Mouse (Mus musculus) neural tube, embryonic 11.5 days (tissue): ENCODE results near the gene Morn5. TPM values are rescaled to one million over a fixed set of nuclear protein-coding genes. Genes with fewer than 3 reads are reported as not detected.

ENCODE experiments used
- ATAC-seq: fragments of 200-750 bp; cut with Nextera tagmentation; 2 replicates; pipeline ENCODE4 v1.8.0; 2017; ENCODE audit warnings: moderate number of reproducible peaks, mild to moderate bottlenecking, moderate TSS enrichment, moderate library complexity; ENCODE audit not compliant: insufficient read depth, low FRiP score, low TSS enrichment
- DNase-seq: peaks from one replicate; pipeline ENCODE4 v3.0.0-alpha.2; 2015; ENCODE audit warnings: low spot score
- H3K27ac ChIP-seq: fragments of 300-500 bp; sonication (generic); 2 replicates; pipeline ENCODE4 v1.5.1; 2014; ENCODE audit warnings: low read depth, mild to moderate bottlenecking, low read length
- H3K27me3 ChIP-seq: fragments of 300-500 bp; sonication (generic); 2 replicates; pipeline ENCODE4 v1.6.1; 2014; ENCODE audit warnings: mild to moderate bottlenecking, low read length, mixed read lengths; ENCODE audit not compliant: control insufficient read depth, insufficient read depth
- H3K36me3 ChIP-seq: fragments of 300-500 bp; sonication (generic); 2 replicates; pipeline ENCODE4 v1.6.1; 2014; ENCODE audit warnings: mild to moderate bottlenecking, low read length, moderate library complexity, mixed read lengths; ENCODE audit not compliant: control insufficient read depth, insufficient read depth
- H3K4me1 ChIP-seq: fragments of 300-500 bp; sonication (generic); 2 replicates; pipeline ENCODE4 v1.6.1; 2014; ENCODE audit warnings: low read length, mixed read lengths; ENCODE audit not compliant: control insufficient read depth, insufficient read depth
- H3K4me2 ChIP-seq: fragments of 300-500 bp; sonication (generic); 2 replicates; pipeline ENCODE4 v1.6.1; 2014; ENCODE audit warnings: low read depth, mild to moderate bottlenecking, moderate library complexity
- H3K4me3 ChIP-seq: fragments of 300-500 bp; sonication (generic); 2 replicates; pipeline ENCODE4 v1.5.1; 2014; ENCODE audit warnings: low read depth, low read length
- H3K9ac ChIP-seq: fragments of 300-500 bp; sonication (generic); 2 replicates; pipeline ENCODE4 v1.6.1; 2014; ENCODE audit warnings: mild to moderate bottlenecking, low read length
- H3K9me3 ChIP-seq: fragments of 300-500 bp; sonication (generic); 2 replicates; pipeline ENCODE4 v1.6.1; 2016; ENCODE audit warnings: low read length; ENCODE audit not compliant: control insufficient read depth
- WGBS: fragments of 180-500 bp; shearing (Covaris S2); extraction: QIAGEN DNeasy Blood & Tissue Kit; methylation state at CpG from one replicate; pipeline ENCODE4 v1.1.7; 2014; 5-methylcytosine and 5-hydroxymethylcytosine counted together
- polyA plus RNA-seq: library from polyadenylated mRNA; unstranded; fragments of >200 nt; fragmentation: Nextera tagmentation; extraction: Ambion mirVana; gene quantifications from 2 replicates; pipeline ENCODE4 v1.2.1, GENCODE M21; 2014

The Morn5 gene
- polyA plus RNA-seq, 1 experiment from 2014 or later: not detected

DNA sequence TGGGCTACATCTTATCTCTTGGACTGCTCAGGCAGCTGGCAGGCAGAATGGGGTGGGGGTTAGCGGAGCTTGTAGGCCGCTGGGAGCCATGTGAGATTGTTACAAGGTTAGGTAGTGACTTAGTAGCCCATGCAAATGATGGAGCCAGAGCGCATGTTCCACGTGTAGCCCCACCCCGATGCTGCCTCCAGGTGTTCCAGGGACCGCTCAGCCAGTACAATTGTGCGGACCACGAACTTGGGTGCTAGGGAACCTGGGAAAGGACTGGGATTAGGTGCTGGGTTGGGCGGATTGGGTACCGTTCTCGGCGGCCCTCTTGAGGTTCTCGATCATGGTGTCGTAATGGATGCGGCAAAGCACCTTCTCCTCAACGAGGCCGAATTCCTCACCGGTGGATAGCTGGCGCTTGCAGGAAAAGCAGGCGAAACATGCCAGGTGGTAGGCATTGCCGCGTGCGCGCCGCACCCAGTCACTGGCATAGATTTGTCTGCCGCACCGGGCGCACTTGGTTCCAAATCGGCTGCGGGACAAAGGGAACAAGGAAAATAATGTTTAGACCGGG, 44.7 kb downstream of the Morn5 start:
- H3K4me2 ChIP-seq: no peak overlapping the region
- no peak for DNase-seq
- H3K27ac ChIP-seq: no peak overlapping the region
- H3K9me3 ChIP-seq: no peaks in the 10 kb centered on the region
- peaks cover 100% of the 10 kb centered on the region for H3K27me3 ChIP-seq
- no peak for ATAC-seq
- H3K4me1 ChIP-seq: peaks cover 6% of the 10 kb centered on the region
- no peak overlapping the region for H3K9ac ChIP-seq
- WGBS: 3% methylated on average over 31 of the region's 31 CpGs
- H3K4me3 ChIP-seq: no peak overlapping the region
- H3K36me3 ChIP-seq: no peaks in the 10 kb centered on the region

- Histone ChIP-seq H3K4me3 (no peak overlapping the region), H3K9me3 (no peaks in the 10 kb centered on the region), H3K36me3 (no peaks in the 10 kb centered on the region), H3K27ac (no peak overlapping the region), H3K4me1 (0 out of 2 replicates have a peak, but pooled peaks cover under 1% of the 10 kb centered on the region), H3K9ac (no peak overlapping the region), H3K27me3 (peaks cover 100% of the 10 kb centered on the region), H3K4me2 (no peak overlapping the region)
- ATAC-seq: no peak
- DNase-seq: peak; percentile 47
- 1% methylated on average over 18 of the region's 18 CpGs for WGBS
Observed at GRCm38 (mm10) chr2:36097129-36097815, 48.0 kb downstream of the Morn5 start.

- 4% methylated on average over 5 of the region's 5 CpGs for WGBS
- Histone ChIP-seq H3K4me3 (no peak overlapping the region), H3K27ac (no peak overlapping the region), H3K9me3 (no peaks in the 10 kb centered on the region), H3K27me3 (peaks cover 100% of the 10 kb centered on the region), H3K4me1 (0 out of 2 replicates have a peak, but pooled peaks cover 2% of the 10 kb centered on the region), H3K36me3 (no peaks in the 10 kb centered on the region), H3K9ac (no peak overlapping the region), H3K4me2 (no peak overlapping the region)
- DNase-seq (no peak), ATAC-seq (no peak)
Observed at GRCm38 (mm10) chr2:36098021-36098420, 48.8 kb downstream of the Morn5 start.

- no peak for DNase-seq
- peaks cover 7% of the 10 kb centered on the region; the same call in 1 of the 2 replicates for H3K4me1 ChIP-seq
- no peak overlapping the region for H3K4me3 ChIP-seq
- peaks cover 100% of the 10 kb centered on the region for H3K27me3 ChIP-seq
- under 1% methylated on average over 6 of the region's 6 CpGs for WGBS
- H3K9me3 ChIP-seq: no peaks in the 10 kb centered on the region
- no peak for ATAC-seq
- H3K36me3 ChIP-seq: no peaks in the 10 kb centered on the region
- H3K9ac ChIP-seq: no peak overlapping the region
- no peak overlapping the region for H3K4me2 ChIP-seq
- H3K27ac ChIP-seq: no peak overlapping the region
Observed at GRCm38 (mm10) chr2:36099739-36100138, 50.5 kb downstream of the Morn5 start.

- peak; percentile 53 for DNase-seq
- 0 out of 2 replicates have a peak, but pooled peaks have one; percentile 9 for ATAC-seq
- no peak overlapping the region for H3K9ac ChIP-seq
- H3K4me3 ChIP-seq: no peak overlapping the region
- peaks cover 100% of the 10 kb centered on the region for H3K27me3 ChIP-seq
- 2% methylated on average over 28 of the region's 28 CpGs for WGBS
- no peak overlapping the region for H3K4me2 ChIP-seq
- H3K4me1 ChIP-seq: peaks cover 15% of the 10 kb centered on the region; the same call in 1 of the 2 replicates
- no peaks in the 10 kb centered on the region for H3K9me3 ChIP-seq
- H3K27ac ChIP-seq: no peak overlapping the region
- H3K36me3 ChIP-seq: no peaks in the 10 kb centered on the region
Observed at GRCm38 (mm10) chr2:36101866-36102558, 52.8 kb downstream of the Morn5 start.

- H3K36me3 ChIP-seq: no peaks in the 10 kb centered on the region
- peak; percentile 61 for DNase-seq
- peak; percentile 32; the same call in 1 of the 2 replicates for ATAC-seq
- no peak overlapping the region for H3K4me2 ChIP-seq
- no peak overlapping the region for H3K27ac ChIP-seq
- peaks cover 100% of the 10 kb centered on the region for H3K27me3 ChIP-seq
- no peaks in the 10 kb centered on the region for H3K9me3 ChIP-seq
- H3K4me3 ChIP-seq: no peak overlapping the region
- WGBS: under 1% methylated on average over 21 of the region's 21 CpGs
- no peak overlapping the region for H3K9ac ChIP-seq
- peaks cover 15% of the 10 kb centered on the region; the same call in 1 of the 2 replicates for H3K4me1 ChIP-seq
Observed at GRCm38 (mm10) chr2:36102559-36102946, 53.3 kb downstream of the Morn5 start.

- under 1% methylated on average over 21 of the region's 21 CpGs for WGBS
- Histone ChIP-seq H3K4me2 (no peak overlapping the region; the same call in 1 of the 2 replicates), H3K9ac (no peak overlapping the region)
Observed at GRCm38 (mm10) chr2:36103069-36103554, 53.9 kb downstream of the Morn5 start.

DNA sequence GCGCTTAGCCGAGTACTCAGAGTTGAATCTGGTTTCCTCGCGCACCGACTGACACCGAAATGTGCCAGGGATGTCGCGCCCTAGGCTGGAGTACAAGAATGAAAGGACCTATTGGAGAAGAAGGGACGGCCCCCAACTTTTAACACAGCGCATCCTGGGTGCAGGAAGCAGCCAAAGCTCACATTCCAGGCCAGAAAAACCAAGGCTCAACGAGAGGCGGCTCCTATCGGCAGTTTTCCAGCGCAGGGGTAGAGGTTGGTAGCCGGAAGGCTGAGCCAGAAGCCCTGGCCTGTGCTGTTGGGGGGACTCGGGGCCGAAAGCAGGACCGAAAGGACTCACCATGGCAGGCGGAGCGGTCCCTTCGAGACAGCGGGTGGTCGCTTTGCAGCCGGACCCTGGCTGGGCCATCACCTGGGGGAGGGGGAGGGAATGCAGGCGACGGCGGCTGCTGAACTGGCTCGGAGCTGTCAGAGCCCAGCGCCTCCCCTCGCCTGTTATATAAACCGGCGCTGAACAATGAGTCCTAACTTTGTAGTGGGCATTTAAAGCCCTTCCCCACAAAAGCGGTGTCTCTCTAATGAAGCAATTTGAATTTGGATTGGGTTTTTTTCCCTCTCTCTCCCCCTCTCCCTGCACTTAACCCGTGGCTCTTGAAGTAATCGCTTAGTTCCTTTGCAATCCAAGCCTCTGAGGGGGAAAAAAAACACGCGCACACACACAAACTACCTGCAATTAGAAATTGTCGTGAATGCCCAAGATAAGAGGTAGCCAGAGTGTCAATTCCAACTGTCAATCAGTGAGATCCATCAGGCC, 54.5 kb downstream of the Morn5 start:
- Histone ChIP-seq H3K4me1 (peaks cover 15% of the 10 kb centered on the region; the same call in 1 of the 2 replicates), H3K4me2 (peak overlapping the region; percentile 28), H3K9ac (no peak overlapping the region), H3K9me3 (no peaks in the 10 kb centered on the region), H3K36me3 (no peaks in the 10 kb centered on the region), H3K27me3 (peaks cover 99% of the 10 kb centered on the region), H3K4me3 (peak overlapping the region; percentile 15), H3K27ac (no peak overlapping the region)
- ATAC-seq: no peak
- under 1% methylated on average over 38 of the region's 38 CpGs for WGBS
- DNase-seq: peak; percentile 59

More at GRCm38 (mm10) chr2:36103069-36103554, 53.9 kb downstream of the Morn5 start:
- ATAC-seq (no peak), DNase-seq (peak; percentile 40)
- Histone ChIP-seq H3K27me3 (peaks cover 100% of the 10 kb centered on the region), H3K27ac (no peak overlapping the region), H3K4me1 (peaks cover 15% of the 10 kb centered on the region; the same call in 1 of the 2 replicates), H3K9me3 (no peaks in the 10 kb centered on the region), H3K4me3 (no peak overlapping the region), H3K36me3 (no peaks in the 10 kb centered on the region)
